Mouse (Mus musculus): ENCODE data around the gene Gm20388. TPM values are rescaled to one million over a fixed set of nuclear protein-coding genes. Genes with fewer than 3 reads are reported as not detected.

Gene Gm20388
- total RNA-seq, 1 experiment, result 27.0 TPM

- no peaks in the 10 kb centered on the region for H3K9me3 ChIP-seq (ENCODE audit: control insufficient read depth, insufficient read depth, low read depth, low read length)
- H3K4me3 ChIP-seq (ENCODE audit: insufficient read depth in 1 of 2, low read depth in 1 of 2, low read length in 2 of 2, poor library complexity in 1 of 2, severe bottlenecking in 1 of 2), result no peak overlapping the region
- TF ChIP-seq ZNF384 (IDR thresholded peaks at IDR 0.05; ENCODE audit: low read depth, low read length) (peak; percentile 82), ZC3H11A (IDR thresholded peaks at IDR 0.05; ENCODE audit: borderline replicate concordance, low read depth, low read length) (no peak), MAFK (IDR thresholded peaks at IDR 0.05; ENCODE audit: insufficient read depth, low read depth, low read length) (no peak), HCFC1 (IDR thresholded peaks at IDR 0.05; ENCODE audit: borderline replicate concordance, insufficient read depth, low read length) (no peak)
- in situ Hi-C loops (cut with MboI; ENCODE audit: low sequenced_read_pairs in 2 of 2, unreplicated experiment in 2 of 2), result no loop called here
- peaks cover 14% of the 10 kb centered on the region for H3K36me3 ChIP-seq (ENCODE audit: control insufficient read depth, insufficient read depth, low read length, poor library complexity, severe bottlenecking)
- H3K27ac ChIP-seq (ENCODE audit: insufficient read depth, low read depth, low read length, poor library complexity, severe bottlenecking), result no peak overlapping the region
- peaks cover 0 to 13% of the 10 kb centered on the region in 2 experiments; a peak in 1 of 4 replicates for H3K4me1 ChIP-seq (ENCODE audit: control insufficient read depth in 2 of 2, insufficient read depth in 2 of 2, low read length in 2 of 2, poor library complexity in 1 of 2)
- no peak overlapping the region for H3K9ac ChIP-seq (ENCODE audit: insufficient read depth, low read depth, low read length, poor library complexity, severe bottlenecking)
- DNase-seq (ENCODE audit: low read depth, low spot score), result peak; percentile 27
Measured at GRCm38 (mm10) chr8:123415967-123416943, 3505.6 kb downstream of the Gm20388 start.

GRCm38 (mm10) chr8:123416944-123417555, 3506.4 kb downstream of the Gm20388 start:
- no peak overlapping the region for H3K27ac ChIP-seq (ENCODE audit: insufficient read depth, low read depth, low read length, poor library complexity, severe bottlenecking)
- H3K36me3 ChIP-seq (ENCODE audit: control insufficient read depth, insufficient read depth, low read length, poor library complexity, severe bottlenecking), result peaks cover 15% of the 10 kb centered on the region
- no peak for DNase-seq (ENCODE audit: low read depth, low spot score)
- no peak overlapping the region for H3K4me3 ChIP-seq (ENCODE audit: insufficient read depth in 1 of 2, low read depth in 1 of 2, low read length in 2 of 2, poor library complexity in 1 of 2, severe bottlenecking in 1 of 2)
- H3K4me1 ChIP-seq (ENCODE audit: control insufficient read depth in 2 of 2, insufficient read depth in 2 of 2, low read length in 2 of 2, poor library complexity in 1 of 2), result peaks cover 2 to 9% of the 10 kb centered on the region in 2 experiments; a peak in 2 of 4 replicates
- no peaks in the 10 kb centered on the region for H3K9me3 ChIP-seq (ENCODE audit: control insufficient read depth, insufficient read depth, low read depth, low read length)
- in situ Hi-C loops (cut with MboI; ENCODE audit: low sequenced_read_pairs in 2 of 2, unreplicated experiment in 2 of 2), result no loop called here
- TF ChIP-seq ZNF384 (IDR thresholded peaks at IDR 0.05; ENCODE audit: low read depth, low read length) (no peak), HCFC1 (IDR thresholded peaks at IDR 0.05; ENCODE audit: borderline replicate concordance, insufficient read depth, low read length) (no peak)
- no peak overlapping the region for H3K9ac ChIP-seq (ENCODE audit: insufficient read depth, low read depth, low read length, poor library complexity, severe bottlenecking)

DNA sequence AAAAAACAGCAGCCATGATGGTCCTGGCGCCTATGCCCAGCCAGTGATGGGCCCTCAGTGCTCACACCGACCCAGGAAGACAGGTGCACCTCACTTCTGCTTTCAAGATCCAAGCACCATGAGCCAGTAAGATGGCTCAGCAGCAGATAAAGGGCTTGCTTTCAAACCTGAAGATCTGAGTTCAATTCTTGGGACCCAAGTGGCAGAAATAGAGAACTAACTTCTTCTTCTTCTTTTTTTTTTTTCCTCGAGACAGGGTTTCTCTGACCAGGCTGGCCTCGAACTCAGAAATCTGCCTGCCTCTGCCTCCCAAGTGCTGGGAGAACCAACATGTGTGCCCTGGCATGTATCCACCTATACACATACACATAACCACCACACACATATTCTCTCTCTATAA, 3509.1 kb downstream of the Gm20388 start:
- in situ Hi-C loops (cut with MboI; ENCODE audit: low sequenced_read_pairs in 2 of 2, unreplicated experiment in 2 of 2), result no loop called here
- Histone ChIP-seq H3K27ac (ENCODE audit: insufficient read depth, low read depth, low read length, poor library complexity, severe bottlenecking) (no peak overlapping the region), H3K36me3 (ENCODE audit: control insufficient read depth, insufficient read depth, low read length, poor library complexity, severe bottlenecking) (peaks cover 15% of the 10 kb centered on the region), H3K9ac (ENCODE audit: insufficient read depth, low read depth, low read length, poor library complexity, severe bottlenecking) (no peak overlapping the region), H3K4me1 (ENCODE audit: control insufficient read depth in 2 of 2, insufficient read depth in 2 of 2, low read length in 2 of 2, poor library complexity in 1 of 2) (peaks cover 4% of the 10 kb centered on the region in 2 experiments; a peak in 2 of 4 replicates), H3K4me3 (ENCODE audit: insufficient read depth in 1 of 2, low read depth in 1 of 2, low read length in 2 of 2, poor library complexity in 1 of 2, severe bottlenecking in 1 of 2) (no peak overlapping the region), H3K9me3 (ENCODE audit: control insufficient read depth, insufficient read depth, low read depth, low read length) (no peaks in the 10 kb centered on the region)
- DNase-seq (ENCODE audit: low read depth, low spot score), result no peak
- no peak for TF ChIP-seq ZNF384 (IDR thresholded peaks at IDR 0.05; ENCODE audit: low read depth, low read length)
- TF ChIP-seq MAFK (IDR thresholded peaks at IDR 0.05; ENCODE audit: insufficient read depth, low read depth, low read length), result no peak

GRCm38 (mm10) chr8:123420525-123421281, 3510.1 kb downstream of the Gm20388 start:
- Histone ChIP-seq H3K4me1 (ENCODE audit: control insufficient read depth in 2 of 2, insufficient read depth in 2 of 2, low read length in 2 of 2, poor library complexity in 1 of 2) (peaks cover 4% of the 10 kb centered on the region in 2 experiments; a peak in 2 of 4 replicates), H3K36me3 (ENCODE audit: control insufficient read depth, insufficient read depth, low read length, poor library complexity, severe bottlenecking) (peaks cover 15% of the 10 kb centered on the region), H3K4me3 (ENCODE audit: insufficient read depth in 1 of 2, low read depth in 1 of 2, low read length in 2 of 2, poor library complexity in 1 of 2, severe bottlenecking in 1 of 2) (no peak overlapping the region), H3K9me3 (ENCODE audit: control insufficient read depth, insufficient read depth, low read depth, low read length) (no peaks in the 10 kb centered on the region), H3K27ac (ENCODE audit: insufficient read depth, low read depth, low read length, poor library complexity, severe bottlenecking) (no peak overlapping the region), H3K9ac (ENCODE audit: insufficient read depth, low read depth, low read length, poor library complexity, severe bottlenecking) (no peak overlapping the region)
- TF ChIP-seq ZC3H11A (IDR thresholded peaks at IDR 0.05; ENCODE audit: borderline replicate concordance, low read depth, low read length) (no peak), ZNF384 (IDR thresholded peaks at IDR 0.05; ENCODE audit: low read depth, low read length) (no peak)
- in situ Hi-C loops (cut with MboI; ENCODE audit: low sequenced_read_pairs in 2 of 2, unreplicated experiment in 2 of 2), result no loop called here
- DNase-seq (ENCODE audit: low read depth, low spot score), result no peak
